Mouse (Mus musculus) C2C12 (cell line): ENCODE data around the gene Rapgef1. TPM values are rescaled to one million over a fixed set of nuclear protein-coding genes. Genes with fewer than 3 reads are reported as not detected.

Experiments used
- H3K27me3 ChIP-seq: one replicate; pipeline ENCODE4 v1.6.1; 2011; ENCODE audit not compliant: control insufficient read depth, insufficient read depth, insufficient read length
- H3K36me3 ChIP-seq: one replicate; pipeline ENCODE4 v1.6.1; 2011; ENCODE audit not compliant: control insufficient read depth, insufficient read depth
- H3K4me3 ChIP-seq: one replicate; pipeline ENCODE4 v1.5.1; 2011; ENCODE audit warnings: mild to moderate bottlenecking, control low read depth; ENCODE audit not compliant: poor library complexity, insufficient read depth, severe bottlenecking
- H3K79me2 ChIP-seq: one replicate; pipeline ENCODE4 v1.6.1; 2011; ENCODE audit not compliant: control insufficient read depth, insufficient read depth
- H3K79me3 ChIP-seq: one replicate; pipeline ENCODE4 v1.6.1; 2011; ENCODE audit warnings: low read depth, control low read depth
- H3ac ChIP-seq: one replicate; pipeline ENCODE3; 2011; ENCODE audit warnings: low read depth; ENCODE audit not compliant: control insufficient read depth, insufficient read length
- CEBPB ChIP-seq: IDR thresholded peaks from one replicate; pipeline ENCODE4 v1.6.1; 2011; ENCODE audit warnings: low read depth, mild to moderate bottlenecking, control low read depth, moderate library complexity
- CTCF ChIP-seq: IDR thresholded peaks from one replicate; pipeline ENCODE4 v1.5.1; 2011; ENCODE audit not compliant: control insufficient read depth, insufficient read depth, insufficient read length
- FOSL1 ChIP-seq: IDR thresholded peaks from one replicate; pipeline ENCODE4 v1.8.0; 2011; ENCODE audit warnings: mild to moderate bottlenecking, low read length; ENCODE audit not compliant: poor library complexity, insufficient read depth, severe bottlenecking
- MAX ChIP-seq: IDR thresholded peaks from one replicate; pipeline ENCODE4 v1.6.1; 2011; ENCODE audit warnings: mild to moderate bottlenecking, control low read depth
- MYOD1 ChIP-seq: IDR thresholded peaks from one replicate; pipeline ENCODE4 v1.6.1; 2011; ENCODE audit warnings: low read depth; ENCODE audit not compliant: control insufficient read depth, insufficient read length
- MYOG ChIP-seq: IDR thresholded peaks from one replicate; pipeline ENCODE4 v1.6.1; 2011; ENCODE audit not compliant: control insufficient read depth, insufficient read length; ENCODE audit errors: extremely low read depth
- USF1 ChIP-seq: IDR thresholded peaks from one replicate; pipeline ENCODE4 v1.6.1; 2011; ENCODE audit warnings: low read depth, mild to moderate bottlenecking, control low read depth, moderate library complexity
- polyA plus RNA-seq: library from polyadenylated mRNA; unstranded; fragments of >200 nt; fragmentation: generic; extraction: Trizol; gene quantifications from one replicate; pipeline ENCODE4 v1.2.1, GENCODE M21; 2012; ENCODE audit warnings: missing spikeins

Rapgef1 gene
- polyA plus RNA-seq, 1 experiment, result 48.9 TPM

DNA sequence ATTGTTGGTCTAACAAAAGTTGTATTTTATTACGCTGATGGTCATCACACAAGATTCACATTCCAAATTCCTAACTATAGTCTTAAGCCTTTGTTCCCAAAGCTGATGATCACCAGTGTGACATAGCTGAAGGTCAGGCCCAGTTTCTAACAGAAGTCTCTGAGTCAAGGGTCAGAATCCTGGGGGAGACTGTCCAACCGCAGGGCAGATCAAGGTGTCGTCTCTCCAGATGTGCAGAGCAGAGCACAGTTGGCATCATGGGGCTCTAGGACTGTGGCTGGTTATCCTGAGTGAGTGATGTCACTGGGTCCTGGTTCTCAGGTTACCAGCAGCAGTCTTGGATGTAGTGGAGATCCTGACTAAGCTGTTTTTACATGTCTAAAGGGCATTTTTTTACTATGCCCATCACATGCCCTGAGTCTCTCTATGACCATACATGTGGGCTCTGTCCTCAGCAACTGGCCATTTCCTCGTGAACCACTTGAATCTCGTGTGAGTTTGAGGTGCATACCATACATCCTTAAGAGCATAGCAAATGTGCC is 16.5 kb downstream of the Rapgef1 start:
- Histone ChIP-seq H3K27me3 (no peaks in the 10 kb centered on the region), H3ac (no peak overlapping the region), H3K79me3 (peaks cover 60% of the 10 kb centered on the region), H3K79me2 (peaks cover 100% of the 10 kb centered on the region), H3K36me3 (no peaks in the 10 kb centered on the region), H3K4me3 (no peak overlapping the region)
- TF ChIP-seq FOSL1, result no peak
- peak; percentile 8 for TF ChIP-seq USF1
- no peak for TF ChIP-seq MAX

DNA sequence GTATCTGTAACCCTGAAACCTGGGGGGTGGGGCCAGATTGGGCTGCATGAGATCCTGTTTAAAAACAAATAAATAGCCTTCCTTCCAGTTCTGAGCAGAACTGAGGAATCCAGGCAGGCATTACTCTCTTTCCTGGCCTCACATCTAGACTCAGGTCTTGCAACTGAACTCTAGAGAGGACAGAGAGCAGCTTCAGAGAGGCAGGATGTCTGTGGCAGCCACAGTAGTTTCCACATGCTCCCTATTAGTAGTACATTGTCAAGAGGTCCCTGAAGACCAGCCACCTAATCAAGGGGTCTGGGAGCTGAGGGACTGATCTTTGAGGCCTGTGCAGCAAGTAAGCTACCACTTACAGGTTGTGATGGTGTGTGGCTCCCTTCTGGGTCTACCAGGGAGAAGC is 18.0 kb downstream of the Rapgef1 start:
- TF ChIP-seq CEBPB (no peak), MYOG (no peak), MAX (no peak), CTCF (no peak), MYOD1 (no peak), USF1 (no peak), FOSL1 (no peak)
- no peak overlapping the region for H3K4me3 ChIP-seq
- H3K27me3 ChIP-seq, result no peaks in the 10 kb centered on the region
- H3K79me3 ChIP-seq, result peaks cover 49% of the 10 kb centered on the region
- no peaks in the 10 kb centered on the region for H3K36me3 ChIP-seq
- no peak overlapping the region for H3ac ChIP-seq
- H3K79me2 ChIP-seq, result peaks cover 100% of the 10 kb centered on the region

DNA sequence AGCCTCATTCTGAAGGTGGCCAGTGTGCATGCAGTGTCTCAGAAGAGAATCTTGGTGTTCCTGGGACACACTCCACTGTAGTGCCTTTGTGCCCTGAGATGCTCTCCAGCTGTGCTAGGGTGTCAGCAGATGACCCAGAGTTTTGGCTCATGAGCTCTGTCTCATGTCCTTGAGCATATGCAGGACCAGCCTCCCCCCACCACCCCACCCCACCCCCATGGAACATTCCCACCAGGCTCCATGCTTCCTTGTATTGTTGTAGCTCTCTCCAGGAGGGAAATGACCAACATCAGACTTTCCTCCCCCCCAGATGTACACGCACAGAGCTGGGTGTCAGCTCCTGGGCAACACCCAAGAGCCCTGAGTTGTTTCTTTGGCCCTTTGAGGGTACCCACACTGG is 19.9 kb downstream of the Rapgef1 start:
- Histone ChIP-seq H3K27me3 (no peaks in the 10 kb centered on the region), H3ac (no peak overlapping the region), H3K36me3 (peaks cover 7% of the 10 kb centered on the region), H3K79me3 (peaks cover 39% of the 10 kb centered on the region), H3K79me2 (peaks cover 98% of the 10 kb centered on the region), H3K4me3 (no peak overlapping the region)
- TF ChIP-seq MYOG (no peak), CEBPB (no peak), FOSL1 (no peak), MYOD1 (no peak), USF1 (no peak)

DNA sequence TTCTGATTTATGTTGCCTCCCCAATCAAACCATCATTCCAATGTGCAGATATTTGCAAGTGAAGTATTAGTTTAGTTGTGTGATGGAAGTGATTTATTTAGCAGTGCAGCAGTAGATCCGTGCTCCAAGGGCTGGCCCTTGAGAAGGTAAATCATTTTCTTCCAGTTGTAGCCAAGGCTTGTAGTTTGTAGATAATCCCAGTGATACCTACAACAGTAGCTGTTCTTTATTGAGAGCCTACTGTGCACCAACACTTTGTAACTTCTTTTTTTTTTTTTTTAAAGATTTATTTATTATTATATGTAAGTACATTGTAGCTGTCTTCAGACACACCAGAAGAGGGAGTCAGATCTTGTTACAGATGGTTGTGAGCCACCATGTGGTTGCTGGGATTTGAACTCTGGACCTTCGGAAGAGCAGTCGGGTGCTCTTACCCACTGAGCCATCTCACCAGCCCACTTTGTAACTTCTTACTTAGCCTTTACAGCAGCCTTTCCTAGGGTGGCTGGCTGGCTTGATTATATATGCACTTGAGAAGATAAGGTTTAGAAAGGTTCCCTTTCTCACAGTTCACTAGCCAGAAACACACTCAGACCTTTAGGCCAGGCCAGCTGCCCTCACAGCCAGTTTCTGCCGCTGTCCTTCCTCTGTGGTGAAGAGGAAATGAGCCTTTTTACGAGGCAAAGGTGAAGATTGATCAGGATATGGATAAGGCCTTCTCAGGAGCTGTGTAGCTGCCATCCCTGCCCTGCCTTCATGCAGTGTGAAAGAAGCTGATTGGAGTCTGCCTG is 20.6 kb downstream of the Rapgef1 start:
- peaks cover 9% of the 10 kb centered on the region for H3K36me3 ChIP-seq
- H3K27me3 ChIP-seq, result no peaks in the 10 kb centered on the region
- no peak overlapping the region for H3ac ChIP-seq
- H3K4me3 ChIP-seq, result no peak overlapping the region
- peaks cover 98% of the 10 kb centered on the region for H3K79me2 ChIP-seq
- peaks cover 33% of the 10 kb centered on the region for H3K79me3 ChIP-seq
- TF ChIP-seq USF1 (no peak), FOSL1 (no peak), MAX (no peak), MYOG (no peak), CEBPB (no peak), MYOD1 (no peak), CTCF (no peak)

DNA sequence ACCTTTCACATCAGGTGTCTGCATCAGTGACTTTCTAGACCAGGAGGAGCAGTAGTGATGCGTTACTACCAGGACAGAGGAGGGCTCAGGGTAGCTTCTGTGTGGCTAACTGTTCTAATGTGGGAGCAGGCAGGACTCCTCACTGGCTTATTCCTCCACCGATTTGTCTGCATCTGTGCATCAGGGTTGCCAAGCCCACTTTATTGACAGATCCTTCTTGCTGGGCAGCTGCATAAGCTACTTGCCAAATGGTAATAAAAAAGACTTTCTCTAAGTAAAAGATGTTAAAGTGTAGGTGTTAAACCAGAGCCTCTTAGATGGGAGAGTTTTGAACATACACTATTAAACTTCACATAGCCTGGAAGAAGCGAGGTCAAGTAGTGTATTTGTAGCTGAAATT is 22.2 kb downstream of the Rapgef1 start:
- Histone ChIP-seq H3K4me3 (no peak overlapping the region), H3K27me3 (no peaks in the 10 kb centered on the region), H3K79me3 (peaks cover 27% of the 10 kb centered on the region), H3K79me2 (peaks cover 96% of the 10 kb centered on the region), H3K36me3 (peaks cover 9% of the 10 kb centered on the region), H3ac (no peak overlapping the region)
- TF ChIP-seq FOSL1 (no peak), CTCF (no peak), MYOG (no peak), MYOD1 (no peak), CEBPB (no peak), MAX (no peak), USF1 (no peak)

DNA sequence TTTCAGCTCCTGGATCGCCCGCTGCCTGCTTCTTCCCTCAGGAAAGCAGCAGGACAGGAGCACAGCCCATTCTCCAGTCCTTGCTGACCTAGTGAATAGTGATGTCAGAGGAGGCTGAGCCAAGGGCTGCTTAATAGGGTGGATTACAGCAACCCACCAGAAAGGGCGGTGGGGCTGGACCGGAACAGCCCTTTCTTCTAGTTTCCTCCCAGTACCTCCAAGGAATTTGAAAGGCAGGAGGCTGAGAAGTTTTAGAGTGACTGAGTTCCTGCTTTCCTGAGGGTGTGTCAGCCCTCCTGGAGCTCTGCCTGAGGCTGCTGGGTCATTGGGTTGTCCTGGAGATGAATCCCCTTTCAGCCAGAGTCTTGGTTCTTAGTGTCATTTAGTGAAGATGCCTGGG is 23.9 kb downstream of the Rapgef1 start:
- Histone ChIP-seq H3K4me3 (no peak overlapping the region), H3K79me3 (peaks cover 37% of the 10 kb centered on the region), H3K36me3 (peaks cover 9% of the 10 kb centered on the region), H3K79me2 (peaks cover 96% of the 10 kb centered on the region), H3ac (no peak overlapping the region), H3K27me3 (no peaks in the 10 kb centered on the region)
- TF ChIP-seq MYOD1 (no peak), MAX (no peak), CTCF (no peak), MYOG (no peak), FOSL1 (no peak), USF1 (no peak), CEBPB (no peak)
